Mouse (Mus musculus) c-Kit-positive CD71-negative TER-119-negative erythroid progenitor cells, embryonic 14.5 days (primary cell): ENCODE measurements at regions not wholly inside any gene's neighbourhood (a gene's known extent, or its start where the extent isn't known, plus 50 kb on each side); places are given as distances from the start of the nearest gene placed in this dataset.

Experiments used
- DNase-seq: peaks from one replicate; pipeline ENCODE4 v3.0.0-alpha.2; 2013; ENCODE audit warnings: low read depth

DNA sequence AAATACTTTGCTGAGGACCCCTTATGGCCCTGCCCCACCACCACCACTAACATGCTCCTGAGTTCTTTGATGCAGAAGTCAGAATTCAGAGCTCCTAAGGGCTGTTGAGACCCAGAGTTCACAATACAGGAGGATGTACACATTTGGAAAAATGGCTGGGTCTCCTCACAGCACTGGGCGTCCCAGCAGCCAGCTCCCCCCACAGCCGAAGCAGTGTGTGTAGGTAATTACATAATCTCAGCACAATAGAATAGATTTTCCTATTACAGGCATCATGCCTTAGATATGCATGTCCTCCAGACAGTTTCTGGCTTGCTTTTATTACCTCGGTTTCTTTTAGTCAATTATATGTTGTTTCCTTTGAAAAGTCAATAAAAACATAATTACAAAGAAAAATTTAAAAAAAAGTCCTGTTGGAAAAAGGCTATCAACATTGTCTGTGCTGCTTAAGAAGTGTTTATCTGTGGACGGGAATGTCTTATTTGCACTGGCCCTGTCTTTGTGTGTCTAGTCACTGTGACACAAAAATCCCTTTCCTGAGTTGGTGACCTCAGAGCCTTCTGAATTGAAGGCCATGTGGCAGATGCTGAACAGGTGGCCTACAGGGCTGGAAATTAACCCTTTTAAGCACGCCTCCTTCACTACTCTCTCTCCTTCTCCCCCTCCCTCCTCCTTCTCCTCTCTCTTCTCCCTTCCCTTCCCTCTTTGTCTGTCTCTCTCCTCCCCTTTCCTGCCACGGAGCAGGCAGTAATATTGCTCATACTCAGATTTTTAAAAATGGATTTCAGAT is 339.9 kb upstream of the Gm10131 start:
- no peak for DNase-seq

DNA sequence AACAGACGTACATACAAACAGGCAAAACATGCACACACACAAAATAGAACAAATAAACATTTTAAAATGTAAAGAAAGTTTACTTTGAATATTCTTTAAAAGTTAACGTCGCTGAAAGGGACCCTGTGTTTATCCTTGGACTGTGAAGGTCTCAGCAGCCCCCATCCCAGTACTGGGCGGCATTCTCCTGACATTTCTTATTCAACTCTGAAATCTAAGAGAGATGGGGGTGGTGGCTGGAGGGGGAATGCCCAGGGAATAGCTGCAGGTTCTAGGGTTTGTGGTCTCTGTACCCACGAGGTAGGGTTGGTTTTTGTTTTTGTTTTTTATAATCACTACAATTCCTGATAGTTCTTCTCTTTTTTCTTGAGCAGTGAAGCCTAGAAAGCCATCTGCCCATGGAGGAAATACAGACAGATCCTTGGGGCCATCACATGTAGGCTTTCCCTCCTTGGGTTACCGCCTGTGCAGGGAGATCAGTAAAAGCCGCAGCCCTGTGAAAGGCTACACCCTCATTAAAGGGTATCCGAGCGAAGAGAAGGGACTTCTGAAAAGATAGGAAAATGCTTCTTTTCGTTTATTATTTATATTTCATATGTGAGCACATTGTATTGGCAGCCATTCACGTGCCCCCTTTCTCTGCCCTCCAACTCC is 338.0 kb upstream of the Gm10131 start:
- no peak for DNase-seq

DNA sequence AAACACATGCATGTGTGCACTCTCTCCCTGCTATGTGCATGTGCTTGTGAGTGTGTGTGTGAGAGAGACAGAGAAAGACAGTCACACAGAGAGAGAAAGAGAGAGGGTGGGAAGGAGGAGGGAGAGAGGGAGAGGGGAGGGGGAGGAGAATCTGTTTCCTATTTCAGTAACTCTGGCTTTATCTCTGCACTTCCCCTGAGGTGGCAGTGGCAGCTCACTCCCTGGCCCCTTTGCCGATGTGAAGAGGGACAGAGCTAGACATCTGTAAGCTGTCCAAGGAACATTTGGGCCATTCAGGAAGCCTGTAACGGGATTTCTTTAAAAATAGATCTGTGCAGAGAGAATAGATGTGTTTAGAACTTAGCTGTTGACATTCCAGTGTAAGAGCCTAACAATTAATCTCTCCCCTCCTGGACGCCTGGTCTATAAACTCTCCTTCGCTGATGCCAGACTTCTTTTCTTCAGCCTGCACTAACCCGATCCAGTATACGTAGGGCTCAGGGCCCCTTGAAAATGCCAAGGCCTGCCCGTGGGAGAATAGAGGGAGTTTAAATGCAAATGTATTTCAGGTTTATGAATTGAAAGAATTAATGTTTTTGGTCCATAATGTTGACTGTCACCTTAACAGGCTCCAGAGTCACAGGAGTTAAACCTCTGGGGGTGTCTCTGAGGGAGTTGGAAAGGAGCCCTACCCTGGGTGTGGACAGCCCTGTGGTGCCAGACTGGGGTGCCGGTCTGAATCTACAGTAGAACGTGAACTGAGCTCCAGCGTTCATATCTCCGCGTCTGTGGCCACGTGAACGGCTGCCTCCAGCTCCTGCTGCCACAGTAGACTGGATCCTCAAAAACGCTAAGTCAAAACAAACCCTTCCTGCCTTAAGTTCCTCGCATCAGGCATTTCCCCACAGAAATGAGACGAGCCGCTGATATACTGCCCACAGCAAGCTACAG is 336.6 kb upstream of the Gm10131 start:
- no peak for DNase-seq

DNA sequence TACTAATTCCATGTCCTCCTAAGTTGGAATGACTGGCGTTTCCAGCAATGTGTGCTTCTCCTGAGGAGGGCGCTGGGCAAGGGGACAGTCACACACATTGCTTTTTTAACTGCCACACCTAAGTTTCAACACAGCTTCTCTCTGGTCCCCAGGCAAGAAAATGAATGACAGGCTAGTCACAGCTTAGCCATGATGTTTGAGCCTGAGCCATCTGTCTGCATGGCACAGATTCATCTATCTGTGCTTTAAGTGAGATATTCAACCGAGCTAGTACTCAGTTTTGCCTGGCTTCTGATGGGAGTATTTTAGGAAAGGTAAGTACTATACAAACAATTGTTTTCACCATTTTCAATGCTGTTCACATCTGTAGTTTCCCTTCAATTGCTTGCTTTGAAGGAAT is 331.2 kb upstream of the Gm10131 start:
- DNase-seq, result no peak

DNA sequence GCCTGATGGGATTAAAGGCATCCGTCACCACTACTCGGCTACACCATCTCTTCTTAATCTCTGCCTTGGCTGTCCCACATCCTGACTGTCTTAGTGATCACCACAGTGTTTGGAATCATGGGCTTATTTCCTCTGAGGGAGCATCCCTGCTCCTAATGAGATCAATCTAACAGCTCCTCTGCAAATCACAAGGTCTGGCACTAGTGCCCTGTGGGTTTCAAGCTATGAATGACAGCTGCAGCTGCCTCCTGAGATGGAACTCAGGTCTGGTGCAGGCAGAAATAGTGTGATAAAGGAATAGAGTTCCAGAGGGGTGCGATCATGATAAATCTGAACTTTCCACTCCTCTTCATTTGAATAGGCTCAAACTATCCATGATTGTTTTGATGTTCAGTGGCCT is 330.2 kb upstream of the Gm10131 start:
- no peak for DNase-seq

- DNase-seq, result no peak
These were observed 329.2 kb upstream of the Gm10131 start for GRCm38 (mm10) chr8:34440771-34441170.

DNA sequence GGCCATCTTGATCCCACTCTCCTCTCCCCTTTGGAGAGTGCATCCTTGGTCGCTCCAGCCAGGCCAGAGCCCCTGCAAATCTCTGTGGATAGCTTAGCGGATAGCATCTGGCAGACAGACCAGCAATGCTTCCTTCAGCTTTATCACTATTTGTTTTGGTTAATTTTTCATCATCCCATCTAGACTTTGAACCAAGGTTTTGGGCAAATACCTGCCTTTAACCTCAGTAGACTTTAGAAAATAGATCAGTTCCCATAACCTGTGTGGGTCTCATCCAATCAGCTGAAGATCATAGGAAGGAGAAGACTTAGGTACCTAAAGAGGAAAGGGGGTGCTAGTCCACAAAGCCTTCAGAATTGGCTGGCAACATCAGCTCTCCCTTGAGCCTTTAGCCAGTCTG is 327.2 kb upstream of the Gm10131 start:
- DNase-seq, result no peak

DNA sequence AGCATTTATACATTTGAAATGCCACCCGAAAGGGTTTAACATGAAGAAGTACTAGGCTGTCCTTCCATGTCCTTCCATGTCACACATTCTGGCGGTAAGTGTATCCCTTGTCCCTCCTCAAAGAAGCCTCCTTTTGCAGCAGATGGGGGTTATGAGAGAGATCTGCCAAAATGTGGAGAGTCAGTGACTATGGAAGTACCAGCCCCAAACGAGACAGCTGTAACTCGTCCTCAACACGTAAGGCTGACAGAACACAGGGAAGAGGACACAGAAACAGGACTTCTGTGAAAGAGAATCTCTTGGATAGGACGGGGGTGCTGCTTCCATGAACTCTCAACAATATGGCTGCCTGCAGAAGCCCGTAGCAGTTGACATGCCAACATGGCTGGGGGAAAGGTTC is 320.4 kb upstream of the Gm10131 start:
- no peak for DNase-seq

GRCm38 (mm10) chr8:34429231-34429630 is 317.7 kb upstream of the Gm10131 start:
- DNase-seq, result no peak

DNA sequence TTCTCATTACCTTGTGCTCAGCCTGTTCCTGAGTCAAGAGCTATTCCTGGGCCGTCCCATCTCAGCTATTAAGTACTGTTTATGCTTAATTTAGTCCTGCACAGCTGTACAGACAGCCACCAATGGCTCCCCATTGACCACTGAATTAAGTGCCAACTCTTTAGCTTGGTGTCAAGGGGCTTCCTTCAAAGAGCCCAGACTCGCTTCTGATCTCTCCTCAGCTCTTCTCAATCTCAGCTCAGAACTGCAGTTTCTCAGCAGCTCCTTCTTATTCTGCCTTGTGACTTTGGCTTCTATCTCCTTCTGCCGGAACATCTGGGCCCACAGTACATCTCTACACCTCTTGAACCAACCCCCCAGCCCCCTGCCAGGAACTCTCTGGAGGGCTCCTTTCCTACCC is 290.0 kb upstream of the Gm10131 start:
- DNase-seq, result no peak

GRCm38 (mm10) chr8:34398914-34399813 is 287.6 kb upstream of the Gm10131 start:
- DNase-seq, result no peak

DNA sequence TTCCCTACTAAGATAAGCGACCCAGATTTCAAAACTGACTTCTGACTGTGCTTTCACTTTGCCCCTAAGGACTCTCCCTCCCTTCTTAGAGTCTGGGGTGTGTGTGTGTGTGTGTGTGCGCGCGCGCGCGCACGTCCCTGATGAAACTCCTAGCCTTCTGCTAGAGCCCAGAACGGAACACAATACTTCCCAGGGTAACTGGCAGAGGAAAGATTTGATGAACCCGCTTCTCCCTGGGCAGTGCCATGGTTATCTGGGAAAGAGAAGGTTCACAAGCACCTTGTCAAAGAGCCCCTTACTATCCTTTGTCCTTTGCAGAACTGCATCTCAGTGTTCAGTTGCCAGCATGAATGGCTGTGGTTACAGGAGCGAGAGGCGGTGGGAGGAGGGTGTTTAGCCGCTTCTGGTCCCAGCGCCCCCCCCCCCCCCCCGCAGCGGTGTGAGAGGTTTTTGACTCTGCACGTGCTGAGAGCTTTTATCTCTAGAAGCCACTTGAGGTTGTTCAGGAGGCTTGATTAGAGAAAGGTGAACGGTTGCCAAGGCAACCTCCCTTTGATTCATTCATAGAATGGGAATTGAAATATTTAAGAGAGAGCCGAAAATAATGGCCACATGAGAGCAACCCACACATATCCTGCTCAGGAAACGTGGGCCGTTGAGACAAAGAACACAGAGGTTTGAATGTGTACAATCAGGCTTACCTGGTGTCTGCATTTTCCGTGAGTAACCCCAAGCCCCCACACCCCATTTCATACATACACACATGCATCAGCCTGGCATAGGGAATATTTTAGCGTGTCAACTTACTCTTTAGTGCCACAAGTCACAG is 286.3 kb upstream of the Gm10131 start:
- no peak for DNase-seq

DNA sequence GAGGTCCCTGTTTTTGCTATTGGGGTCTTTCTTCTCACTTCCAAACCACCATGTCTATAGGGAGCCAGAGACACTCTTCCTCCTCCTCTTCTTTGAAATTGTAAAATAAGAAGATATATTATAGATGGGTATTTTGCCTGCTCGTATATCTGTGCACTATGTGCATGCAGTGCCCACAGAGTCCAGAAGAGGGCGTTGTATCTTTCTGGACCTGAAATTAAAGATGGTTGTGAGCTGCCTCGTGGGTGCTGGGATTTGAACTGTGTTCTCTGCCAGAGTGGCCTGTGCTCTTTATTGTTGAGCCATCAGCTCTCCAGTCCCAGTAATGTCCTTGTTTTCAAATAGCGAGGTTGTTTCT is 285.7 kb upstream of the Gm10131 start:
- DNase-seq, result no peak

GRCm38 (mm10) chr8:34392981-34393828 is 281.7 kb upstream of the Gm10131 start:
- no peak for DNase-seq

DNA sequence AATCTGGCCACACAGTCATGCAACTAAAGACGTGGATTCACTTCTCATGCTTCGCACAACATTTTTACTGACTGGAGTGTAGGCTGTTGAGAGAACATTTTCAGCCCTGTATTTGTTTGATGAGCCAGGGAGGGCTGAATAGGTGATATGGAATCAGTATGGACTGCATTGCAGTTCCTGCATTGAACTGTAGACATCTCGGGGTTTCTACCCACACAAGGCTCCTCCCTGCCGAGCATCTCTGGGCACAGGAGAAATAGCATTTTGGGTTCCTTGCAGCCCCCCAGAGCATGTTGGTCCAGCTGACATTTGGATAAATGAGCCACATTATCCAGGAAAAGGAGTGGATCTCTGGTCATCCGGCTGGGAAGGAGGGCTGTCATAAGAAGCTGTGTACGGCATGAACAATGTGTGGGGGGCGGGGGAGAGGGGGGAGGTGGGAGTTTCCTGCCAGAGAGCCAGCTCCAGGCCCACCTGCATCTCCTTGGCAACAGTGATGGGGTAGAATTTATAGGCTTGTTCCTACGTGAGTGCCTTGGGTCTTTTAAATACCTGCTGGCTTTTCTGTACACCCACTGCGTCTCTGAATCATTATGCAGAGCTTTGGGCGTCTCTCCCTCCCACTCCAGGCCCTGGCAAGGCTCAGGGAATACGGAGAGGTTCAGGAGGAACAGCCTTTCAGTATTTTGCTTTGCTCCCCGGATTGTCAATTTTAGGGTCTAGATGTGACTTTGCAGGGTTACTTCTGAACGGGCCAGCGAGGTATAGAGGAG is 280.9 kb upstream of the Gm10131 start:
- no peak for DNase-seq

- no peak for DNase-seq
These were observed 274.4 kb upstream of the Gm10131 start for GRCm38 (mm10) chr8:34385806-34386439.

GRCm38 (mm10) chr8:34380615-34381014 is 269.1 kb upstream of the Gm10131 start:
- no peak for DNase-seq

DNA sequence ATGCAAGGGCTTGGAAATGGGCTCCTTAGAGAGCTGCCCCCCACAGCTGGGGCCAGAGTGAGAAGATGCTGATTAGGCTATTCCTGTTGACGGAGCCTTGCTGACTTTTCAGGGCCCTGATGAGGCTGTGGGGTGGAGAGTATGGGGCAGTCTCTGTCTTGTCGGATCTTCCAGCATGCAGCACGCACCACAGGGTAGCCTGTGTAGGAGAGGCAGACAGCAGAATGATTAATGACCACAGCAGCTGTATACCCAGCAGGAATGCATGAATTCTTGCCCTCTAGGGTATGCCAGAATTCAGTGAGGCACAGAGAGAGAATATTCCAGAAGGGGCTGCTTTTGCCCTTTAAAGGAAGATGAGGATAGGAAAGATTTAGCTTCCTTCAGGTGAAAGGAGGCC is 265.6 kb upstream of the Gm10131 start:
- no peak for DNase-seq

DNA sequence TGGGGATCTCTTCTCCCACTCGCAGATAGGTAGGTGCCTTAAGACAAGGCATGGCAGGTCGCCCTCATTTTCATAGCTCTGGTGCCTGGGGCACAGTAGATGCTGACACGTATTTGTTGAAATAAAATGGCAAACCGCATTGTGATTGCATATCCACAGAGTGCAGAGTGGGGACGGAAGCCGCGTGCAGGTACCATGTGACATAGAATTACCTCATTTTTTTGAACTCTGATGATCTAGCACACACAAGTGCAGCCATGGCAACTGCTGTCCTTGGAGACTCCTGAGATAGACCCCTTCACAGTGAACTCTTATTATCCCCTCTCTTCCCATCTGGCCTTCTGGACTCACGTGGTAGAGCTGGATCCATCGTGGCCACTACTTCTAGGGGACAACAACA is 262.7 kb upstream of the Gm10131 start:
- no peak for DNase-seq
